Mouse (Mus musculus): ENCODE results near the gene Ddx4. TPM values are rescaled to one million over a fixed set of nuclear protein-coding genes. Genes with fewer than 3 reads are reported as not detected.

The Ddx4 gene
- polyA plus RNA-seq, 1 experiment from 2014 or later: 0.38 TPM

DNA sequence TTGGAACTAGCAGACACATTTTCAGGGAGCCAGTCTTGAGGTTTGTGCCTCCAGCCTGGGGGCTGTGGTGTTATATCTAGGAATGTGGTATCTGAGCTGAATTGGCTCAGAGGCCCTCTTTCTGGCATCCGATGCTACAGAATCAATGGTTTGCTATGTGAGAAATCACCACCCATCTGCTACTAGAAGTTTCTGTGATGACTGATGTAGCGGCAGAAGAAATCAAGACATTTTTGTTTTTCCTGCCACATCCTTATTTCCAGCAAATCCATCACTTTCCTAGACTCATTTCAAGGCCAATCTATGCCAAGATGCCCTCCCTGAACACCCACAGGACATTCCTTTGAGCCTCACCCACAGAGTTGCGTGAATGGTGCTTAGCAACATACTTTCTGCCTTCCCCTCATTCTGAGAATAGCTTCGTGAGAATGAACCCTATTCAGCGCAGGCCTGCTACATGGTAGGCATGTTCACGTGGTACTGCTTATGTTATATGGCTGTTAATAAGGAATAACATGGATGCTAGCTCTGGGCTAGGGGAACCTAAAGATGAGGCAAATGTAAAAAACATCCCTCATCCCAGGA lies 91.6 kb downstream of the Ddx4 start:
- ATAC-seq (ENCODE audit: insufficient read depth) (no peak), DNase-seq (no peak)
- no peak for TF ChIP-seq CTCF (IDR thresholded peaks at IDR 0.05; ENCODE audit: low read depth)
- Histone ChIP-seq H3K4me3 (ENCODE audit: low read depth, low read length) (no peak overlapping the region), H3K4me2 (no peak overlapping the region), H3K9me3 (ENCODE audit: low read depth, low read length) (no peaks in the 10 kb centered on the region), H3K27me3 (ENCODE audit: insufficient read depth, low read length) (no peaks in the 10 kb centered on the region), H3K27ac (ENCODE audit: low read depth) (no peak overlapping the region), H3K9ac (no peak overlapping the region), H3K4me1 (ENCODE audit: insufficient read depth) (no peaks in the 10 kb centered on the region), H3K36me3 (ENCODE audit: insufficient read depth) (no peaks in the 10 kb centered on the region)
- 77% methylated on average over 6 of the region's 6 CpGs for WGBS

DNA sequence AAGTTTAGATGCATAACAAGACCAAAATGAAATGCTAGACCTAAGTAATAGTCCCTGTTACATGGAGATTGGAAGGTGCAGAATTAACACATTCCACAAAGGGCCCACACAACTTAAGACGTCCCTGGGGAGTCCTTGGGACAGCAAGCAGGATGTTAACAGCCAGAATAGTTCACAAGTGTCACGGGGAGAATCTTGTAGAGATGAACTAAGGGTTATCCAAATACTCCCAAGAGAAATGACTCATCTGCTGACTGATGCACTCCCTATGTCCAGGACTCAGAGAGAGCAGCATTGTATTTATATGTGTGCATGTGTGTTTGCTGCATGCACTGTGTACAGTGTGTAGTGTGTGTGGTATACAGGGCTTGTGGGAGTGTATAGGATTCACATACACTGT lies 95.8 kb downstream of the Ddx4 start:
- TF ChIP-seq CTCF (IDR thresholded peaks at IDR 0.05; ENCODE audit: low read depth): no peak
- Histone ChIP-seq H3K27ac (ENCODE audit: low read depth) (no peak overlapping the region), H3K9ac (no peak overlapping the region), H3K9me3 (ENCODE audit: low read depth, low read length) (no peaks in the 10 kb centered on the region), H3K4me1 (ENCODE audit: insufficient read depth) (no peaks in the 10 kb centered on the region), H3K27me3 (ENCODE audit: insufficient read depth, low read length) (no peaks in the 10 kb centered on the region), H3K36me3 (ENCODE audit: insufficient read depth) (no peaks in the 10 kb centered on the region), H3K4me3 (ENCODE audit: low read depth, low read length) (no peak overlapping the region), H3K4me2 (no peak overlapping the region)
- WGBS: 27% methylated on average over 2 of the region's 2 CpGs
- ATAC-seq (ENCODE audit: insufficient read depth): no peak
- DNase-seq: no peak

DNA sequence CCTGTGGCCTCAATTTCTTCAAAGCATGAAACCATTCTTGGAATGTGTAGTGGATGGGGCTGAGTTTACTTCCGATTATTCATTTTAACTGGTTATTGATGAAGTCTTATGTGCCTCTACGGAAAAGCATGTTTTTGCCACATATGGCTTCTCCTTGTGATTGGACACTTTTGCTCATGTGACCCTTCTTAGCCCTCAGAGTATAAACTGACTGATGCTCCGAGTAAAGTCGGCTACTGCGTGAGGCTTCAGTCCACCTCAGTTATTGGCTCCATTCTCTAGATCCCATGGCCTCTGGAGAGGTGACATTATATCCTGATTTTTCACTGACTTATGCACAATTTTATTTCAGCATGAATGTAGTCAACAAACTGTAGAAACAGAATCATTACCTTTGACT lies 99.0 kb downstream of the Ddx4 start:
- no peaks in the 10 kb centered on the region for H3K9me3 ChIP-seq (ENCODE audit: low read depth, low read length)
- TF ChIP-seq CTCF (IDR thresholded peaks at IDR 0.05; ENCODE audit: low read depth): no peak
- no peak for ATAC-seq (ENCODE audit: insufficient read depth)
- no peak overlapping the region for H3K4me3 ChIP-seq (ENCODE audit: low read depth, low read length)
- H3K9ac ChIP-seq: no peak overlapping the region
- H3K27ac ChIP-seq (ENCODE audit: low read depth): no peak overlapping the region
- WGBS: 79% methylated on average over 5 of the region's 5 CpGs
- no peaks in the 10 kb centered on the region for H3K4me1 ChIP-seq (ENCODE audit: insufficient read depth)
- no peak for DNase-seq
- no peaks in the 10 kb centered on the region for H3K27me3 ChIP-seq (ENCODE audit: insufficient read depth, low read length)
- H3K36me3 ChIP-seq (ENCODE audit: insufficient read depth): no peaks in the 10 kb centered on the region
- no peak overlapping the region for H3K4me2 ChIP-seq

DNA sequence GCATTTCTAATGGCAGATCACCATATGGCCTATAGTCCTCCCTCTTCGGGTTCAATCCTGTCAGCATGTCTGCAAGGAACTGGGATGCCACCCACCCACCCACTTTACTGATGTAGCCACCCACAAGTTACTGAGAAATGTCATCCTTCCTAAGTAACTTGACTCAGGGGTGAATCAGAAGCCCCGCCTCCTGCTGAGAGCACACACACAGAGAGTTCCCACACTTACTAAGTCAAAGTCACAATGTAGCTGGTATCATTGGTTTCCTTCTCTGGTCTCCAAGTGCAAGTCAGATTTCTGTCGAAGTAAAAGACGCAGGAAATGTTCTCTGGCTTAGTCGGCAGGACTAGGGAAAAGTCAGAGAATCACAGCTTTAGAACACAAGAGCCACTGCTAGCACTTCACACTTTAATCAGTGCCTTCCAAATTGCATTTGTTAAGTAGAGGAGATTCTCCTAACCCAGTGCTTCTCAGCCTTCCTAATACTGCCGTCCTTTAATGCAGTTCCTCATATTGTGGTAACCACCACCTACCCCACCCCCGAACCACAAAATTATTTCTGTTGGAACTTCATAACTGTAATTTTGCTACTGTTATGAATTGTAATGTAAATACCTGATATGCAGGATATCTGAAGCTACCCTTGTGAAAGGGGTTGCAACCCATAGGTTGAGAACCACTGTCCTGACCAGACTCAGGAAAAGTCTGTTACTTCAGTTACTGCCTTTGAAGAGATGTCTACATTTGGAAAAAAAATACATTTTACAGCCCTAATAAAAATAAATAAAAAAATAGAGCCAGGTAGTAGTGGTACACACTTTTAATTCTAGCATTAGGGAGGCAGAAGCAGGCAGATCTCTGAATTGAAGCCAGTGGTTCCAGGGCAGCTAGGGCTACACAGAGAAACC lies 100.4 kb downstream of the Ddx4 start:
- Histone ChIP-seq H3K36me3 (ENCODE audit: insufficient read depth) (no peaks in the 10 kb centered on the region), H3K9me3 (ENCODE audit: low read depth, low read length) (no peaks in the 10 kb centered on the region), H3K4me1 (ENCODE audit: insufficient read depth) (no peaks in the 10 kb centered on the region), H3K4me2 (no peak overlapping the region), H3K27ac (ENCODE audit: low read depth) (no peak overlapping the region), H3K9ac (no peak overlapping the region), H3K4me3 (ENCODE audit: low read depth, low read length) (no peak overlapping the region), H3K27me3 (ENCODE audit: insufficient read depth, low read length) (no peaks in the 10 kb centered on the region)
- TF ChIP-seq CTCF (IDR thresholded peaks at IDR 0.05; ENCODE audit: low read depth): no peak
- no peak for DNase-seq
- 66% methylated on average over 7 of the region's 7 CpGs for WGBS
- ATAC-seq (ENCODE audit: insufficient read depth): no peak

Other genes starting within 250 kb of the Ddx4 start
- gene Il6st, start 188.4 kb downstream of the Ddx4 start, polyA plus RNA-seq (2014; fragmentation: Nextera tagmentation; extraction: Ambion mirVana): 41.0 and 41.3 TPM in 2 replicates
- gene Il31ra, start 58.1 kb downstream of the Ddx4 start, polyA plus RNA-seq (2014; fragmentation: Nextera tagmentation; extraction: Ambion mirVana): not detected in 2 replicates
- gene Slc38a9, start 8.3 kb upstream of the Ddx4 start, polyA plus RNA-seq (2014; fragmentation: Nextera tagmentation; extraction: Ambion mirVana): 9.4 and 13.1 TPM in 2 replicates
- 52.7 and 58.5 TPM in 2 replicates for gene Plpp1, start 148.3 kb upstream of the Ddx4 start, polyA plus RNA-seq (2014; fragmentation: Nextera tagmentation; extraction: Ambion mirVana)